Mouse (Mus musculus) embryonic facial prominence, embryonic 10.5 days (tissue): Measurements from ENCODE around the gene Rpl31. TPM values are rescaled to one million over a fixed set of nuclear protein-coding genes. Genes with fewer than 3 reads are reported as not detected.

Source experiments
- DNase-seq: peaks from one replicate; pipeline ENCODE4 v3.0.0-alpha.2; 2017; ENCODE audit warnings: low spot score
- H3K27ac ChIP-seq: fragments of 300-500 bp; sonication (generic); replicated peaks from 2 replicates; pipeline ENCODE4 v1.5.1; 2016; ENCODE audit warnings: mild to moderate bottlenecking
- H3K27me3 ChIP-seq: fragments of 300-500 bp; sonication (generic); replicated peaks from 2 replicates; pipeline ENCODE4 v1.6.1; 2016; ENCODE audit warnings: low read depth, mild to moderate bottlenecking; ENCODE audit not compliant: poor library complexity, severe bottlenecking
- H3K36me3 ChIP-seq: fragments of 300-500 bp; sonication (generic); replicated peaks from 2 replicates; pipeline ENCODE4 v1.6.1; 2016; ENCODE audit warnings: mild to moderate bottlenecking, moderate library complexity
- H3K4me1 ChIP-seq: fragments of 300-500 bp; sonication (generic); 2 replicates; pipeline ENCODE4 v1.6.1; 2016
- H3K4me3 ChIP-seq: fragments of 300-500 bp; sonication (generic); 2 replicates; pipeline ENCODE4 v1.5.1; 2016; ENCODE audit warnings: mild to moderate bottlenecking, moderate library complexity
- H3K9me3 ChIP-seq: fragments of 300-500 bp; sonication (generic); 2 replicates; pipeline ENCODE4 v1.6.1; 2016; ENCODE audit warnings: mild to moderate bottlenecking
- WGBS: fragments of 180-500 bp; shearing (Covaris S2); methylation state at CpG from one replicate; pipeline ENCODE4 v1.1.7; 2016; 5-methylcytosine and 5-hydroxymethylcytosine counted together
- polyA plus RNA-seq: library from polyadenylated mRNA; unstranded; fragments of >200 nt; fragmentation: Nextera tagmentation; extraction: Ambion mirVana; gene quantifications from 2 replicates; pipeline ENCODE4 v1.2.1, GENCODE M21; 2016

Gene Rpl31
- polyA plus RNA-seq, 1 experiment from 2014 or later, result 499 TPM

GRCm38 (mm10) chr1:39340647-39341046 lies 27.0 kb upstream of the Rpl31 start:
- Histone ChIP-seq H3K27ac (no peak overlapping the region), H3K9me3 (no peaks in the 10 kb centered on the region), H3K27me3 (peaks cover 23% of the 10 kb centered on the region), H3K4me3 (no peak overlapping the region), H3K36me3 (no peaks in the 10 kb centered on the region), H3K4me1 (peaks cover 10% of the 10 kb centered on the region)
- 26% methylated on average over 8 of the region's 8 CpGs for WGBS
- DNase-seq, result peak; percentile 57

GRCm38 (mm10) chr1:39341807-39342206 lies 25.8 kb upstream of the Rpl31 start:
- Histone ChIP-seq H3K27ac (no peak overlapping the region), H3K27me3 (peaks cover 15% of the 10 kb centered on the region), H3K36me3 (no peaks in the 10 kb centered on the region), H3K4me3 (no peak overlapping the region), H3K4me1 (0 out of 2 replicates have a peak, but pooled peaks cover 5% of the 10 kb centered on the region), H3K9me3 (no peaks in the 10 kb centered on the region)
- 87% methylated on average over 4 of the region's 4 CpGs for WGBS
- DNase-seq, result no peak

GRCm38 (mm10) chr1:39343242-39343641 lies 24.4 kb upstream of the Rpl31 start:
- WGBS, result 71% methylated on average over 5 of the region's 5 CpGs
- Histone ChIP-seq H3K36me3 (no peaks in the 10 kb centered on the region), H3K9me3 (no peaks in the 10 kb centered on the region), H3K27ac (no peak overlapping the region), H3K4me1 (0 out of 2 replicates have a peak, but pooled peaks cover 5% of the 10 kb centered on the region), H3K4me3 (no peak overlapping the region), H3K27me3 (peaks cover 15% of the 10 kb centered on the region)
- no peak for DNase-seq

- no peaks in the 10 kb centered on the region for H3K4me1 ChIP-seq
- no peaks in the 10 kb centered on the region for H3K9me3 ChIP-seq
- H3K4me3 ChIP-seq, result no peak overlapping the region
- peaks cover 15% of the 10 kb centered on the region; the same call in 1 of the 2 replicates for H3K27me3 ChIP-seq
- no peaks in the 10 kb centered on the region for H3K36me3 ChIP-seq
- H3K27ac ChIP-seq, result no peak overlapping the region
- peak; percentile 21 for DNase-seq
- WGBS, result 61% methylated on average over 21 of the region's 21 CpGs
Observed at GRCm38 (mm10) chr1:39344981-39345600, 22.6 kb upstream of the Rpl31 start.

GRCm38 (mm10) chr1:39349001-39349400 lies 18.6 kb upstream of the Rpl31 start:
- Histone ChIP-seq H3K9me3 (no peaks in the 10 kb centered on the region), H3K4me3 (no peak overlapping the region), H3K36me3 (no peaks in the 10 kb centered on the region), H3K4me1 (no peaks in the 10 kb centered on the region), H3K27ac (no peak overlapping the region), H3K27me3 (0 out of 2 replicates have a peak, but pooled peaks cover 10% of the 10 kb centered on the region)
- 66% methylated on average over 1 of the region's 1 CpGs for WGBS
- no peak for DNase-seq

GRCm38 (mm10) chr1:39349427-39349826 lies 18.2 kb upstream of the Rpl31 start:
- H3K4me3 ChIP-seq, result no peak overlapping the region
- DNase-seq, result no peak
- H3K27me3 ChIP-seq, result 0 out of 2 replicates have a peak, but pooled peaks cover 10% of the 10 kb centered on the region
- no peak overlapping the region for H3K27ac ChIP-seq
- H3K36me3 ChIP-seq, result no peaks in the 10 kb centered on the region
- no peaks in the 10 kb centered on the region for H3K9me3 ChIP-seq
- 85% methylated on average over 7 of the region's 7 CpGs for WGBS
- no peaks in the 10 kb centered on the region for H3K4me1 ChIP-seq

- peak; percentile 31 for DNase-seq
- Histone ChIP-seq H3K27ac (no peak overlapping the region; the same call in 1 of the 2 replicates), H3K36me3 (no peaks in the 10 kb centered on the region), H3K4me1 (peaks cover 24% of the 10 kb centered on the region), H3K9me3 (no peaks in the 10 kb centered on the region), H3K27me3 (peaks cover 21% of the 10 kb centered on the region), H3K4me3 (peak overlapping the region; percentile 45)
- 27% methylated on average over 24 of the region's 24 CpGs for WGBS
Observed at GRCm38 (mm10) chr1:39361754-39362514, 5.7 kb upstream of the Rpl31 start.

GRCm38 (mm10) chr1:39362515-39362893 lies 5.1 kb upstream of the Rpl31 start:
- no peaks in the 10 kb centered on the region for H3K36me3 ChIP-seq
- whole genome bisulfite sequencing, result 50% methylated on average over 7 of the region's 7 CpGs
- no peak for DNase-seq
- no peak overlapping the region for H3K4me3 ChIP-seq
- H3K9me3 ChIP-seq, result no peaks in the 10 kb centered on the region
- H3K27ac ChIP-seq, result no peak overlapping the region
- H3K27me3 ChIP-seq, result peaks cover 21% of the 10 kb centered on the region
- peaks cover 27% of the 10 kb centered on the region for H3K4me1 ChIP-seq

- H3K27me3 ChIP-seq, result peaks cover 18% of the 10 kb centered on the region
- DNase-seq, result no peak
- peaks cover 18% of the 10 kb centered on the region for H3K36me3 ChIP-seq
- H3K4me3 ChIP-seq, result no peak overlapping the region
- no peak overlapping the region for H3K27ac ChIP-seq
- 52% methylated on average over 1 of the region's 1 CpGs for WGBS
- H3K9me3 ChIP-seq, result no peaks in the 10 kb centered on the region
- H3K4me1 ChIP-seq, result peaks cover 35% of the 10 kb centered on the region
Observed at GRCm38 (mm10) chr1:39365562-39365961, 2.1 kb upstream of the Rpl31 start.

- Histone ChIP-seq H3K27me3 (peaks cover 3% of the 10 kb centered on the region; the same call in 1 of the 2 replicates), H3K36me3 (peaks cover 33% of the 10 kb centered on the region), H3K27ac (peak overlapping the region; percentile 98), H3K9me3 (no peaks in the 10 kb centered on the region), H3K4me1 (peaks cover 28% of the 10 kb centered on the region), H3K4me3 (peak overlapping the region; percentile 78)
- DNase-seq, result peak; percentile 25
- 27% methylated on average over 6 of the region's 6 CpGs for WGBS
Observed at GRCm38 (mm10) chr1:39367045-39367444, 597 bp upstream of the Rpl31 start.

GRCm38 (mm10) chr1:39368267-39368841 lies 712 bp downstream of the Rpl31 start:
- DNase-seq, result no peak
- WGBS, result under 1% methylated on average over 34 of the region's 34 CpGs
- Histone ChIP-seq H3K9me3 (no peaks in the 10 kb centered on the region), H3K36me3 (peaks cover 46% of the 10 kb centered on the region), H3K27me3 (no peaks in the 10 kb centered on the region), H3K4me1 (peaks cover 22% of the 10 kb centered on the region), H3K27ac (peak overlapping the region; percentile 98), H3K4me3 (peak overlapping the region; percentile 78)

GRCm38 (mm10) chr1:39370431-39370830 lies 2.8 kb downstream of the Rpl31 start:
- H3K4me3 ChIP-seq, result no peak overlapping the region
- 87% methylated on average over 6 of the region's 6 CpGs for WGBS
- no peaks in the 10 kb centered on the region for H3K27me3 ChIP-seq
- no peak for DNase-seq
- H3K9me3 ChIP-seq, result no peaks in the 10 kb centered on the region
- H3K36me3 ChIP-seq, result peaks cover 60% of the 10 kb centered on the region
- peaks cover 17% of the 10 kb centered on the region for H3K4me1 ChIP-seq
- no peak overlapping the region for H3K27ac ChIP-seq
